Mouse (Mus musculus) neural tube, postnatal 0 days (tissue): ENCODE measurements around the gene Zfp362. TPM values are rescaled to one million over a fixed set of nuclear protein-coding genes. Genes with fewer than 3 reads are reported as not detected.

Experiments used
- polyA plus RNA-seq: library from polyadenylated mRNA; unstranded; fragments of >200 nt; fragmentation: Nextera tagmentation; extraction: Ambion mirVana; gene quantifications from 2 replicates; pipeline ENCODE4 v1.2.1, GENCODE M21; 2015

Zfp362 gene
- 27.2 and 29.2 TPM in 2 replicates for polyA plus RNA-seq

GRCm38 (mm10) chr4:128806043-128806826 is at the start of gene Zfp362:
Zfp362 (minus strand) TSS chr4:128806045.

DNA sequence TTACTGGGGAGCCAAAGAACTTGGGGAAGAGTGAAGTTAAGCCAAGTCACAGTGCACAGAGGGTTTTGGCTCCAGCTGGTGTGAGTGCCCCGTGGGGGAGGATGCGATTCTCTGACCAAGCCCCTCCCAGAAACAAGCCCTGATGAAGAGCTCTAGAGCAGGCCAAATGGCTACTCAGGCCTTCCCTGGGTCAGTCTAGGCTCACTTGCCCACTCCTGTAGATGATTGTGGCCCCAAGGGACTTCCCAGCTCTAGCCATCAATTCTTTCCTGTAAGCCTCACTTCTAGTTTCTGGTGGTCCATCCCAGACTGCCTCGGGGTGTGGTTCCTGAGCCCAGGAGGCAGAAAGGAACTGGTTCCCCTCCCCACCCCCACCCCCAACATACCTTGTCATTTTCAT is 50.8 kb downstream of the Zfp362 start, which contains the start of gene A3galt2:
Gene A3galt2, plus strand, starts transcription at position 301 of the 400 bp plus-strand sequence.

Other genes with a start within 250 kb of the Zfp362 start
- gene Zscan20, start 195.9 kb downstream of the Zfp362 start, polyA plus RNA-seq, result 2.2 and 2.7 TPM in 2 replicates
- gene Tlr12, start 187.4 kb downstream of the Zfp362 start, polyA plus RNA-seq, result 1.3 and 1.6 TPM in 2 replicates
- gene Phc2, start 151.3 kb downstream of the Zfp362 start, polyA plus RNA-seq, result 42.6 and 47.5 TPM in 2 replicates
- 0.24 and 0.74 TPM in 2 replicates for gene A3galt2, start 50.7 kb downstream of the Zfp362 start, polyA plus RNA-seq
- gene Trim62, start 77.5 kb upstream of the Zfp362 start, polyA plus RNA-seq, result 29.2 and 32.5 TPM in 2 replicates
- 28.9 and 29.5 TPM in 2 replicates for gene Azin2, start 156.4 kb upstream of the Zfp362 start, polyA plus RNA-seq
- gene Ak2, start 185.9 kb upstream of the Zfp362 start, polyA plus RNA-seq, result 67.9 and 71.0 TPM in 2 replicates